Mouse (Mus musculus) CH12.LX (cell line): Measurements from ENCODE around the gene Dgat2l6. TPM values are rescaled to one million over a fixed set of nuclear protein-coding genes. Genes with fewer than 3 reads are reported as not detected.

Source experiments
- DNase-seq: peaks from one replicate; pipeline ENCODE4 v3.0.0-alpha.2; 2013; ENCODE audit errors: extremely low read depth
- H3K27ac ChIP-seq: 2 replicates; pipeline ENCODE4 v1.5.1; 2012; ENCODE audit warnings: low read depth, mild to moderate bottlenecking, control low read depth, moderate library complexity; ENCODE audit not compliant: insufficient read depth
- H3K27me3 ChIP-seq: replicated peaks from 2 replicates; pipeline ENCODE3; 2012; ENCODE audit warnings: inconsistent platforms
- H3K36me3 ChIP-seq, 2 experiments: replicated peaks in 1 of 2; 2 replicates each; pipeline versions ENCODE3 to v1.6.1; 2012; ENCODE audit warnings: inconsistent platforms in 1 of 2, low read length in 1 of 2, mild to moderate bottlenecking in 1 of 2, mixed read lengths in 1 of 2, moderate library complexity in 1 of 2; ENCODE audit not compliant: control insufficient read depth in 1 of 2, insufficient read depth in 1 of 2
- H3K4me1 ChIP-seq, 2 experiments: 2 replicates each; pipeline ENCODE4 v1.6.1; 2012; ENCODE audit warnings: inconsistent platforms in 1 of 2, moderate library complexity in 1 of 2; ENCODE audit not compliant: insufficient read depth in 2 of 2, control insufficient read depth in 1 of 2
- H3K4me2 ChIP-seq: 2 replicates; pipeline ENCODE4 v1.6.1; 2012; ENCODE audit warnings: low read depth, mild to moderate bottlenecking, control low read depth; ENCODE audit not compliant: poor library complexity, insufficient read depth, severe bottlenecking
- H3K4me3 ChIP-seq, 3 experiments: fragments of 150-350 bp in 1 of 3; sonication (generic) in 1 of 3; replicated peaks in 1 of 3; 2 replicates each; pipeline versions ENCODE3 to v1.5.1; 2011 to 2012; ENCODE audit warnings: low read depth in 2 of 3, low read length in 2 of 3, mild to moderate bottlenecking in 2 of 3, moderate library complexity in 2 of 3, control low read depth in 1 of 3, improper control_type of control experiment in 1 of 3, inconsistent platforms in 1 of 3, mixed read lengths in 1 of 3; ENCODE audit not compliant: poor library complexity in 1 of 3
- H3K79me2 ChIP-seq: replicated peaks from 2 replicates; pipeline ENCODE4 v1.6.1; 2012; ENCODE audit warnings: mild to moderate bottlenecking, moderate library complexity; ENCODE audit not compliant: control insufficient read depth, poor library complexity, insufficient read depth, severe bottlenecking; ENCODE audit errors: extremely low read depth
- H3K9ac ChIP-seq: 2 replicates; pipeline ENCODE4 v1.6.1; 2012; ENCODE audit warnings: low read depth, mild to moderate bottlenecking, control low read depth, moderate library complexity; ENCODE audit not compliant: insufficient read depth
- H3K9me3 ChIP-seq: replicated peaks from 2 replicates; pipeline ENCODE3; 2012; ENCODE audit warnings: low read length, inconsistent platforms, mixed read lengths
- BHLHE40 ChIP-seq: IDR thresholded peaks from 2 replicates; pipeline ENCODE4 v1.6.1; 2011; ENCODE audit warnings: mild to moderate bottlenecking, low read depth, low read length, improper control_type of control experiment
- CHD1 ChIP-seq: IDR thresholded peaks from 2 replicates; pipeline ENCODE4 v1.6.1; 2012; ENCODE audit warnings: low read depth, low read length, improper control_type of control experiment, inconsistent platforms
- CHD2 ChIP-seq: IDR thresholded peaks from 2 replicates; pipeline ENCODE4 v1.6.1; 2011; ENCODE audit warnings: low read length, improper control_type of control experiment
- E2F4 ChIP-seq: IDR thresholded peaks from 2 replicates; pipeline ENCODE4 v1.6.1; 2011; ENCODE audit warnings: low read depth, low read length, improper control_type of control experiment; ENCODE audit not compliant: insufficient replicate concordance
- ELF1 ChIP-seq: IDR thresholded peaks from 2 replicates; pipeline ENCODE4 v1.6.1; 2014; ENCODE audit warnings: low read depth, mild to moderate bottlenecking, inconsistent platforms, low read length, improper control_type of control experiment
- EP300 ChIP-seq: IDR thresholded peaks from 2 replicates; pipeline ENCODE4 v1.6.1; 2011; ENCODE audit warnings: low read length, improper control_type of control experiment
- ETS1 ChIP-seq: conservative IDR thresholded peaks from 2 replicates; pipeline ENCODE4 v1.6.1; 2012; ENCODE audit warnings: low read depth, mild to moderate bottlenecking, inconsistent platforms, low read length, improper control_type of control experiment, moderate library complexity
- GABPA ChIP-seq: IDR thresholded peaks from 2 replicates; pipeline ENCODE4 v1.6.1; 2012; ENCODE audit warnings: low read depth, low read length, improper control_type of control experiment, inconsistent platforms; ENCODE audit not compliant: insufficient replicate concordance
- IRF4 ChIP-seq: IDR thresholded peaks from 2 replicates; pipeline ENCODE4 v1.6.1; 2014; ENCODE audit warnings: low read depth, mild to moderate bottlenecking, inconsistent platforms, low read length, improper control_type of control experiment
- JUND ChIP-seq: conservative IDR thresholded peaks from 2 replicates; pipeline ENCODE4 v1.6.1; 2011; ENCODE audit warnings: low read depth, low read length, improper control_type of control experiment
- MAFK ChIP-seq: IDR thresholded peaks from 2 replicates; pipeline ENCODE4 v1.6.1; 2011; ENCODE audit warnings: low read length, improper control_type of control experiment; ENCODE audit not compliant: insufficient replicate concordance
- MAX ChIP-seq: IDR thresholded peaks from 2 replicates; pipeline ENCODE4 v1.6.1; 2011; ENCODE audit warnings: low read length, improper control_type of control experiment
- MEF2A ChIP-seq: IDR thresholded peaks from 2 replicates; pipeline ENCODE4 v1.6.1; 2014; ENCODE audit warnings: low read depth, mild to moderate bottlenecking, inconsistent platforms, low read length, improper control_type of control experiment, borderline replicate concordance
- MXI1 ChIP-seq: IDR thresholded peaks from 2 replicates; pipeline ENCODE4 v1.6.1; 2011; ENCODE audit warnings: mild to moderate bottlenecking, low read depth, low read length, improper control_type of control experiment
- MYC ChIP-seq: IDR thresholded peaks from 2 replicates; pipeline ENCODE4 v1.6.1; 2011; ENCODE audit warnings: low read depth, mild to moderate bottlenecking, improper control_type of control experiment, low read length
- NELFE ChIP-seq: IDR thresholded peaks from 2 replicates; pipeline ENCODE4 v1.6.1; 2011; ENCODE audit warnings: low read depth, low read length, improper control_type of control experiment
- POLR2A ChIP-seq: IDR thresholded peaks from 2 replicates; pipeline ENCODE4 v1.6.1; 2011; ENCODE audit warnings: low read depth, mild to moderate bottlenecking, improper control_type of control experiment, low read length
- POLR2AphosphoS2 ChIP-seq: IDR thresholded peaks from 2 replicates; pipeline ENCODE4 v1.6.1; 2011; ENCODE audit warnings: low read depth, low read length, improper control_type of control experiment
- RAD21 ChIP-seq: IDR thresholded peaks from 2 replicates; pipeline ENCODE4 v1.6.1; 2011; ENCODE audit warnings: low read depth, mild to moderate bottlenecking, low read length, improper control_type of control experiment, moderate library complexity
- RCOR1 ChIP-seq: conservative IDR thresholded peaks from 2 replicates; pipeline ENCODE4 v1.6.1; 2012; ENCODE audit warnings: low read depth, mild to moderate bottlenecking, inconsistent platforms, low read length, improper control_type of control experiment
- SIN3A ChIP-seq: IDR thresholded peaks from 2 replicates; pipeline ENCODE4 v1.6.1; 2012; ENCODE audit warnings: low read length, improper control_type of control experiment, inconsistent platforms
- TBP ChIP-seq: conservative IDR thresholded peaks from 2 replicates; pipeline ENCODE4 v1.6.1; 2011; ENCODE audit warnings: low read depth, low read length, improper control_type of control experiment
- TCF12 ChIP-seq: IDR thresholded peaks from 2 replicates; pipeline ENCODE4 v1.6.1; 2014; ENCODE audit warnings: low read depth, mild to moderate bottlenecking, inconsistent platforms, low read length, improper control_type of control experiment
- USF1 ChIP-seq: IDR thresholded peaks from 2 replicates; pipeline ENCODE4 v1.6.1; 2014; ENCODE audit warnings: low read depth, mild to moderate bottlenecking, inconsistent platforms, low read length, improper control_type of control experiment
- USF2 ChIP-seq: conservative IDR thresholded peaks from 2 replicates; pipeline ENCODE4 v1.6.1; 2011; ENCODE audit warnings: low read depth, low read length, improper control_type of control experiment
- ZC3H11A ChIP-seq: IDR thresholded peaks from 2 replicates; pipeline ENCODE4 v1.6.1; 2012; ENCODE audit warnings: low read depth, mild to moderate bottlenecking, inconsistent platforms, low read length, improper control_type of control experiment
- ZMIZ1 ChIP-seq: IDR thresholded peaks from 2 replicates; pipeline ENCODE4 v1.6.1; 2012; ENCODE audit warnings: low read depth, mild to moderate bottlenecking, inconsistent platforms, low read length, improper control_type of control experiment
- ZNF384 ChIP-seq: IDR thresholded peaks from 2 replicates; pipeline ENCODE4 v1.6.1; 2012; ENCODE audit warnings: low read depth, low read length, improper control_type of control experiment, inconsistent platforms
- dilution Hi-C: fragments of 300-500 bp; cut with MboI; formaldehyde crosslinking; loops from 2 replicates; pipeline ENCODE4 v1.14.3; 2020; ENCODE audit warnings: low sequenced_read_pairs; ENCODE audit not compliant: extremely low pct_unique_long_range_greater_than_20kb, extremely low pct_ligation_motif_present
- in situ Hi-C: fragments of 300-500 bp; cut with MboI; formaldehyde crosslinking; loops from 3 replicates; pipeline ENCODE4 v1.14.3; 2019; ENCODE audit warnings: low sequenced_read_pairs, low pct_ligation_motif_present, low pct_unique_long_range_greater_than_20kb, mixed read lengths
- polyA plus RNA-seq: library from polyadenylated mRNA; unstranded; fragments of >175 nt; gene quantifications from 2 replicates; pipeline ENCODE4 v1.2.1, GENCODE M21; 2012; ENCODE audit warnings: low read depth; ENCODE audit not compliant: insufficient read length
- total RNA-seq, 2 experiments: library from RNA; depleted of rRNA; stranded (reverse); fragments of 300-350 nt in 1 of 2; fragments of >200 nt in 1 of 2; gene quantifications; 2 replicates each; pipeline ENCODE4 v1.2.3; 2012 to 2014

The Dgat2l6 gene
- total and polyA plus RNA-seq, 3 experiments = 0.07 TPM; not detected in 2

DNA sequence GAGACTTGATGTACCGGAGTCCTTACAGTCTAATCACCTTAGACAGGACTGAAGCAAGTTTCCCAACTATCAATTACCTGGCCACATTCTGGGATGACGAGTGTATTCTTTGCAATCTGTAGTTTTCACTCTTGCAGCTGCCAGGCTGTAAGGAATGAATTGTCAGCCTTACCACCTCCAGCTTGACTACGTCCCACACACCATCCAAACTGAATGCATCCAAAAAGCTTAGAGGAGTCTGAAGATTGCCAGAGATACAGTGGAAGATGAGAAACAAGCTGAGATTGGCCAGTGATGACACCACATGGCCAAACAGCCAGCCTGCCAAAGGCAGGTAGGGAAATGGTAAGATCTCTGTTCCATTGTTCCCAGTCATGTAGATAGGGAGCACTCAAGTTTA, 41.1 kb downstream of the Dgat2l6 start:
- in situ Hi-C loops = no loop called here
- no peaks in the 10 kb centered on the region for H3K4me1 ChIP-seq
- TF ChIP-seq RAD21 = no peak
- TF ChIP-seq JUND = no peak
- no peak for TF ChIP-seq EP300
- TF ChIP-seq MYC = no peak
- TF ChIP-seq GABPA = no peak
- no peak for TF ChIP-seq RCOR1
- no peak for TF ChIP-seq ZC3H11A
- TF ChIP-seq IRF4 = no peak
- no peak for TF ChIP-seq POLR2AphosphoS2
- TF ChIP-seq POLR2A = no peak
- TF ChIP-seq MXI1 = no peak
- TF ChIP-seq CHD1 = no peak
- TF ChIP-seq ZNF384 = no peak
- no peak for TF ChIP-seq USF1
- no peak for TF ChIP-seq ELF1
- no peak for TF ChIP-seq ETS1
- no peak for TF ChIP-seq E2F4
- TF ChIP-seq ZMIZ1 = no peak
- no peak for TF ChIP-seq CHD2
- no peak for TF ChIP-seq USF2
- H3K79me2 ChIP-seq = no peaks in the 10 kb centered on the region
- dilution Hi-C loops = no loop called here
- H3K9me3 ChIP-seq = no peaks in the 10 kb centered on the region
- no peaks in the 10 kb centered on the region for H3K36me3 ChIP-seq
- H3K4me3 ChIP-seq = no peak overlapping the region
- no peak overlapping the region for H3K9ac ChIP-seq
- DNase-seq = no peak
- no peaks in the 10 kb centered on the region for H3K27me3 ChIP-seq
- H3K4me2 ChIP-seq = no peak overlapping the region
- no peak overlapping the region for H3K27ac ChIP-seq

GRCm38 (mm10) chrX:100571951-100572350, 47.3 kb downstream of the Dgat2l6 start, which contains the start of gene Awat1:
Gene Awat1 (plus strand): TSS chrX:100572251.
- in situ Hi-C loops = no loop called here
- TF ChIP-seq RAD21 (no peak), MEF2A (no peak), BHLHE40 (no peak), ETS1 (no peak), JUND (no peak), ZMIZ1 (no peak), MAX (no peak), GABPA (no peak), SIN3A (no peak), E2F4 (no peak), CHD1 (no peak), USF1 (no peak), NELFE (no peak), TBP (no peak), ELF1 (no peak), TCF12 (no peak), ZNF384 (no peak), MAFK (no peak), MYC (no peak)
- no peaks in the 10 kb centered on the region for H3K9me3 ChIP-seq

More at GRCm38 (mm10) chrX:100571951-100572350, 47.3 kb downstream of the Dgat2l6 start, which contains the start of gene Awat1:
- Histone ChIP-seq H3K4me3 (no peak within 1 kb of the TSS), H3K79me2 (no peaks in the 10 kb centered on the region), H3K27me3 (no peaks in the 10 kb centered on the region), H3K36me3 (no peaks in the 10 kb centered on the region), H3K4me2 (no peak within 1 kb of the TSS), H3K4me1 (no peaks in the 10 kb centered on the region), H3K27ac (no peak within 1 kb of the TSS), H3K9ac (no peak within 1 kb of the TSS)
- dilution Hi-C loops = no loop called here
- no peak for DNase-seq
